Mouse (Mus musculus) stomach, embryonic 14.5 days (tissue): ENCODE data around the gene Zfp414. TPM values are rescaled to one million over a fixed set of nuclear protein-coding genes. Genes with fewer than 3 reads are reported as not detected.
"Not testable (repeated sequence)": the region's sequence is repeated elsewhere in the genome, so short reads cannot be mapped to it uniquely, and the experiment has no call there.

Experiments used
- ATAC-seq: fragments of 200-750 bp; cut with Nextera tagmentation; 2 replicates; pipeline ENCODE4 v1.8.0; 2017; ENCODE audit warnings: low read depth, moderate TSS enrichment; ENCODE audit not compliant: insufficient number of reproducible peaks, insufficient read depth, low FRiP score
- H3K27ac ChIP-seq: fragments of 300-500 bp; sonication (generic); 2 replicates; pipeline ENCODE4 v1.5.1; 2014; ENCODE audit warnings: mild to moderate bottlenecking, low read length, moderate library complexity, mixed read lengths
- H3K27me3 ChIP-seq: fragments of 300-500 bp; sonication (generic); 2 replicates; pipeline ENCODE4 v1.6.1; 2014; ENCODE audit warnings: low read length, control low read depth, mixed read lengths; ENCODE audit not compliant: control insufficient read depth, insufficient read depth
- H3K36me3 ChIP-seq: fragments of 300-500 bp; sonication (generic); 2 replicates; pipeline ENCODE4 v1.6.1; 2014; ENCODE audit warnings: mild to moderate bottlenecking, control low read depth, low read length, moderate library complexity, mixed read lengths; ENCODE audit not compliant: control insufficient read depth, insufficient read depth
- H3K4me1 ChIP-seq: fragments of 300-500 bp; sonication (generic); 2 replicates; pipeline ENCODE4 v1.6.1; 2014; ENCODE audit warnings: low read length, control low read depth, mixed read lengths; ENCODE audit not compliant: control insufficient read depth, insufficient read depth
- H3K4me2 ChIP-seq: fragments of 300-500 bp; sonication (generic); replicated peaks from 2 replicates; pipeline ENCODE4 v1.6.1; 2014; ENCODE audit warnings: low read depth, low read length, control low read depth
- H3K4me3 ChIP-seq: fragments of 300-500 bp; sonication (generic); 2 replicates; pipeline ENCODE4 v1.5.1; 2014; ENCODE audit warnings: low read depth, low read length, control low read depth
- H3K9ac ChIP-seq: fragments of 300-500 bp; sonication (generic); replicated peaks from 2 replicates; pipeline ENCODE4 v1.6.1; 2014; ENCODE audit warnings: low read depth, mild to moderate bottlenecking, control low read depth, low read length, moderate library complexity, mixed read lengths
- H3K9me3 ChIP-seq: fragments of 300-500 bp; sonication (generic); 2 replicates; pipeline ENCODE4 v1.6.1; 2016; ENCODE audit warnings: low read depth, low read length, control low read depth; ENCODE audit not compliant: control insufficient read depth
- WGBS: fragments of 180-500 bp; shearing (Covaris S2); extraction: QIAGEN DNeasy Blood & Tissue Kit; methylation state at CpG from one replicate; pipeline ENCODE4 v1.1.7; 2014; 5-methylcytosine and 5-hydroxymethylcytosine counted together
- polyA plus RNA-seq: library from polyadenylated mRNA; unstranded; fragments of >200 nt; fragmentation: Nextera tagmentation; extraction: Ambion mirVana; gene quantifications from 2 replicates; pipeline ENCODE4 v1.2.1, GENCODE M21; 2014

The Zfp414 gene
- polyA plus RNA-seq, 1 experiment from 2014 or later: 98.8 TPM

DNA sequence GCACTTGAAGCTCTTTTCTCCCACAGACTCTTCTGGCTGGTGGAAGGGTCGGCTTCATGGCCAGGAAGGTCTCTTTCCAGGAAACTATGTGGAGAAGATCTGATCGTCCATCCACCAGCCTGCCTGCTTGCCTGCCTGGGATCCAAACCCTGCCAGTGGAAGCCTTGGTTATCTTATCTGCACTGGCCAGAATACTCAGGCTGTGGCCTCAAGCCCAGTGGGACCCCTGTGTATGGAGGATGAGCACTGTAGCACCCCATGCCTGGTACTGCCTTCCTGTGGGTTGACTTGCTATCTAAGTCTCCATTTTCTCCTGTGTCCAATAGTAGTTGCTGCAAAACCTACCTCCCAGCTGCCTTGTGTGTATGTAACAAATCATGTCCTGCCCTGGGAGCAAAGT lies 21.6 kb upstream of the Zfp414 start:
- 90% methylated on average over 2 of the region's 2 CpGs for WGBS

DNA sequence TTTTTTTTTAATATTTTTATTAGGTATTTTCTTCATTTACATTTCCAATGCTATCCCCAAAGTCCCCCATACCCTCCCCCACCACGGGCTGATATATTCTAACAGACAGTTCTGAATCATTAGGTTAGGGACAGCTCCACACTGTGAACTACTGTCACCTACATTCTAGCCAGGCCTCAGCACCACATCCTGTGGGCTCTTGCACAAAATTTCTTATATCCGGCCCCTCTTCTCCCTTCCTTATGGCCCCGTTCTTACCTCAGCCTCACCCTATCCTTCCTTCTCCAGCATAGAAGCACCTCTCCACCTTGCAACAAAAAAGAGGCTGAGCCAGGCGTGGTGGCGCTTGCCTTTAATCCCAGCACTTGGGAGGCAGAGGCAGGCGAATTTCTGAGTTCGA lies 18.3 kb upstream of the Zfp414 start:
- 89% methylated on average over 7 of the region's 7 CpGs for WGBS
- Histone ChIP-seq H3K4me1 (no peaks in the 10 kb centered on the region), H3K27me3 (no peaks in the 10 kb centered on the region), H3K27ac (no peak overlapping the region), H3K9me3 (no peaks in the 10 kb centered on the region), H3K4me2 (no peak overlapping the region), H3K36me3 (no peaks in the 10 kb centered on the region), H3K9ac (no peak overlapping the region), H3K4me3 (no peak overlapping the region)
- ATAC-seq: no peak

More for the DNA sequence above, 21.6 kb upstream of the Zfp414 start:
- H3K4me1 ChIP-seq: no peaks in the 10 kb centered on the region
- H3K27me3 ChIP-seq: no peaks in the 10 kb centered on the region
- no peak overlapping the region for H3K27ac ChIP-seq
- ATAC-seq: no peak
- H3K36me3 ChIP-seq: no peaks in the 10 kb centered on the region
- H3K4me3 ChIP-seq: no peak overlapping the region
- no peak overlapping the region for H3K4me2 ChIP-seq
- no peaks in the 10 kb centered on the region for H3K9me3 ChIP-seq
- no peak overlapping the region for H3K9ac ChIP-seq

DNA sequence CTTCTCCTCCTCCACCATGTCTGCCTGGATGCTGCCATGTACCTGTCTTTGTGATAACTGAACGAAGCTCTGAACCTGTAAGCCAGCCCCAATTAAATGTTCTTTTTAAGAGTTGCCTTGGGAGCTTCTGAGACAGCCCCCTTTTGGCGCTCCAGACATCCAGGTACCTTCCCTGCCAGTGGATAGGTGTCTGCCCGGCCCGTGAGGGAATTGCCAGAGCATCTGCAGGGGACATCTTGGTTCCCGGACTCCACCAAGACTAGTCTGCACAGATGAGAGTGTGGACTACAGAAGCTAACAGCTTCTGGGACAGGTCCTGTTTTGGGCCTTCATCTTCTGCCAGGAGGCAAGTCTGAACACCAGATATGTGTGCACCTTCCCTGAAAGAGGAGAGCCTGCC lies 15.2 kb upstream of the Zfp414 start:
- 89% methylated on average over 5 of the region's 5 CpGs for WGBS
- not testable (repeated sequence) for H3K9me3 ChIP-seq, H3K27me3 ChIP-seq, ATAC-seq, H3K4me3 ChIP-seq, H3K36me3 ChIP-seq, H3K27ac ChIP-seq, H3K4me1 ChIP-seq, H3K4me2 ChIP-seq, H3K9ac ChIP-seq

DNA sequence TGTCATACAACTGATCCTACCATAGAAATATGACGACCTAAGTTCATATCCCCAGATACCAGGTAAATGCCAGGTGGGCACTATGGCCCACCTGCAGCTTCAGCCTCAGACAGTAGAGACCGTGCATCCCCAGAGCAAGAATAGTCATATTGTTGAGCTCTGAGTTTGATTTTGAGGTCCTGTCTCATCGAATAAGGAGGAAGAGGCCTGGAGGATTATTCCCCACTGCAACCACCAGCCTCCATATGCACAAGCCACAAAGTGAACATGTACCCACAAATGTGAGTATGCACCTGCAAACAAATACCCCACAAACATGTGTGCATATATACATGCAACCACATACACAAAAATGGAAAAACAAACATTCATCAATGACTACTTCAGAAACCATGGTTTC lies 1.6 kb upstream of the Zfp414 start:
- Histone ChIP-seq H3K4me1 (peaks cover 11% of the 10 kb centered on the region; the same call in 1 of the 2 replicates), H3K9ac (no peak overlapping the region), H3K4me3 (no peak overlapping the region), H3K27me3 (no peaks in the 10 kb centered on the region), H3K36me3 (peaks cover 11% of the 10 kb centered on the region; the same call in 1 of the 2 replicates), H3K27ac (no peak overlapping the region), H3K4me2 (no peak overlapping the region), H3K9me3 (no peaks in the 10 kb centered on the region)
- 82% methylated on average over 3 of the region's 3 CpGs for WGBS
- no peak for ATAC-seq

GRCm38 (mm10) chr17:33629487-33630125 lies 716 bp downstream of the Zfp414 start:
- Histone ChIP-seq H3K4me1 (peaks cover 11% of the 10 kb centered on the region; the same call in 1 of the 2 replicates), H3K9ac (peak overlapping the region; percentile 60; the same call in 1 of the 2 replicates), H3K4me3 (peak overlapping the region; percentile 63), H3K9me3 (no peaks in the 10 kb centered on the region), H3K27me3 (no peaks in the 10 kb centered on the region), H3K36me3 (peaks cover 15% of the 10 kb centered on the region; the same call in 1 of the 2 replicates), H3K4me2 (peak overlapping the region; percentile 63), H3K27ac (peak overlapping the region; percentile 98)
- peak; percentile 21; the same call in 1 of the 2 replicates for ATAC-seq
- 63% methylated on average over 12 of the region's 12 CpGs for WGBS

DNA sequence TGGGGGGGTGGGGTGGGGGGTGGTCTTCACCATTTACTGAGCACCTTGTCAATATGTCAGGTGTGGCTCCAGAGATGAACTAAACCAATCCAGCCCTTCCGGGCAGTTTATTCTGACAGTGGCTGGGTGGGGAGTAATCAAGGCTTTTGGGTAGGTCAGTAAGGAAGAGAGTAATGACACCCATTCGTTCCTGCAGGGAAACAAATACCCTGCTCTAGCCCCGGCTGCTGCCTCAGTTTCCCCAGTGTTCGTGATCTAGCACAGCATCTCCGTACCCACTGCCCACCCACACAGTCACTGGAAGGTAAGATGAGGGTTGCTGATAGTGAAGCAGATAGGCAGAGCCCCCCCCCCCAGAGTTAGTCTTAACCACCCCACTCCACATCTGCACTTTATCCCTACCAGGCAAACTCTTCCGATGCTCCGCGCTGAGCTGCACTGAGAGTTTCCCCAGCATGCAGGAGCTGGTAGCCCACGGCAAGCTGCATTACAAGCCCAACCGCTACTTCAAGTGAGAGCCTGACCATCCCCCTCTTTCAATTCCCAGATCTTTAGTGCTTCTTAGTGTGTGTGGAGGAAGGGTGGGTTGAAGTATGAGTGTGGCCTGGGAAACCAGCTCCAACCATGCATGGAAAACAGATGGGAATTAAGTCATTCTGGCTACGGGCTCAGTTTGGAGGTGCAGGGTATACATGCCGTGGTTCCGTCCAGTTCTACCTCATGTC lies 1.4 kb downstream of the Zfp414 start:
- Histone ChIP-seq H3K36me3 (peaks cover 15% of the 10 kb centered on the region; the same call in 1 of the 2 replicates), H3K4me2 (peak overlapping the region; percentile 63; the same call in 1 of the 2 replicates), H3K4me3 (no peak overlapping the region; the same call in 1 of the 2 replicates), H3K4me1 (peaks cover 11% of the 10 kb centered on the region; the same call in 1 of the 2 replicates), H3K9me3 (no peaks in the 10 kb centered on the region), H3K9ac (no peak overlapping the region), H3K27ac (no peak overlapping the region), H3K27me3 (no peaks in the 10 kb centered on the region)
- whole genome bisulfite sequencing: 83% methylated on average over 13 of the region's 13 CpGs
- no peak for ATAC-seq

- 95% methylated on average over 9 of the region's 9 CpGs for WGBS
- Histone ChIP-seq H3K27ac (no peak overlapping the region), H3K9ac (no peak overlapping the region), H3K4me1 (peaks cover 11% of the 10 kb centered on the region; the same call in 1 of the 2 replicates), H3K4me3 (no peak overlapping the region), H3K36me3 (peaks cover 15% of the 10 kb centered on the region; the same call in 1 of the 2 replicates), H3K9me3 (no peaks in the 10 kb centered on the region), H3K4me2 (no peak overlapping the region), H3K27me3 (no peaks in the 10 kb centered on the region)
- ATAC-seq: no peak
Observed at GRCm38 (mm10) chr17:33631236-33631635, 2.3 kb downstream of the Zfp414 start.

DNA sequence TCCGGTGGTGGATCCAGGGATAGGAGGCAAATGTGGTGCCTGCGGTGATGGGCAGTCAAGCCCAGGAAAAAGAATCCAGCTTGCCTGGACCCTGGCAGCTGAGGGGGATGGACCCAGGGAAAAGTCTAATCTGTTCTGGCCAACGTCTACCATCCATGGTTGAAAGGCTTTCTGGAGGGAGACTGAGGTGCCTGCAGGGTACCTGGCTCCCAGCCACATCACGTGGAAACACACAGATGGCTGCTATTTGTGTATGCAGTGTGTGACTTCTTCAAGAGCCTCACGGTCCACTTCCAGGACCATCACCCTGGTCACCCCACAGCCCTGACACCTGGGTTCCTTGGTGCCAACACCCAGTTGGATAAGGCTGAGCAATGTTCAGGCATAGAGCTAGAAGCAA lies 2.9 kb downstream of the Zfp414 start:
- no peak overlapping the region for H3K27ac ChIP-seq
- no peak overlapping the region for H3K4me3 ChIP-seq
- peaks cover 11% of the 10 kb centered on the region; the same call in 1 of the 2 replicates for H3K4me1 ChIP-seq
- no peak overlapping the region for H3K4me2 ChIP-seq
- 84% methylated on average over 5 of the region's 5 CpGs for WGBS
- ATAC-seq: no peak
- H3K27me3 ChIP-seq: no peaks in the 10 kb centered on the region
- no peaks in the 10 kb centered on the region for H3K9me3 ChIP-seq
- H3K9ac ChIP-seq: no peak overlapping the region
- H3K36me3 ChIP-seq: peaks cover 15% of the 10 kb centered on the region; the same call in 1 of the 2 replicates
